Mouse (Mus musculus): Measurements from ENCODE around the gene Ccnd3.

DNA sequence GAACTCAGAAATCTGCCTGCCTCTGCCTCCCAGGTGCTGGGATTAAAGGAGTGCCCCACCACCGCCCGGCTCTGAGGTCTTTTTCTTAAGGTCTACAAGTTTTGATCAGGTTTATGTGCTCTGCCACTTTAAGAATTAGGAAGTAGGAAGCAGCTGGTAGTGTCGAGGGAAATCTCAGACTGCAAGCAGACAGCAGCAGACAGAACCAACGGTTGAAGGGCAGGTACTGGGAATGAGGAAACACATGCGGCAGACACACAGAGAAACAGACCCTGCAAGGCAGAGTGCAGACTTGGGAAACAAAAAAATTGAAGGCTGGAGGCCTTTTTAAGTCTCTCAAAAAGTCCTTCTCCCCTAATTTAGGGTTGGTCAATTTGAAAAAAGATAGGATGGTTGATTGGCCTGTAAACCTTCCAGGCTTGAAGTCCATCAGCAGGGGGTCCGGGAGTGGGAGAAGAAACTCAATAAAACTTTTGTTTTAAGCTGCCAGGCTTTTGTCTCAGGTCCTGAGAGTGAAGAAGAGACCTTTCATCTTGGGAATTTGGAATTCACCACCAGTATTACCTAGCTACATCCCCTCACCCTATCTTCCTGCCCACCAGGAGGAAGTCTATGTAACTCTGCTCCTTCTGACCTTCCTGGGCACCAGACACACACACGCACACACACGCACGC, 4.3 kb downstream of the Ccnd3 start:
- no peak for TF ChIP-seq CTCF (IDR thresholded peaks at IDR 0.05; ENCODE audit: control insufficient read depth, insufficient read depth, low read length)
- TF ChIP-seq POLR2A (IDR thresholded peaks at IDR 0.05; ENCODE audit: borderline replicate concordance, control insufficient read depth, low read depth, low read length): no peak; the same call in 1 of the 2 replicates

All from bone marrow, adult 2 months (tissue).